Mouse (Mus musculus): ENCODE measurements around the gene Gpr88. TPM values are rescaled to one million over a fixed set of nuclear protein-coding genes. Genes with fewer than 3 reads are reported as not detected.
"Not testable (repeated sequence)": the region's sequence is repeated elsewhere in the genome, so short reads cannot be mapped to it uniquely, and the experiment has no call there.

Gene Gpr88
- total RNA-seq, 4 experiments from 2014 or later, result 0.45 to 1.7 (median 0.94) TPM

DNA sequence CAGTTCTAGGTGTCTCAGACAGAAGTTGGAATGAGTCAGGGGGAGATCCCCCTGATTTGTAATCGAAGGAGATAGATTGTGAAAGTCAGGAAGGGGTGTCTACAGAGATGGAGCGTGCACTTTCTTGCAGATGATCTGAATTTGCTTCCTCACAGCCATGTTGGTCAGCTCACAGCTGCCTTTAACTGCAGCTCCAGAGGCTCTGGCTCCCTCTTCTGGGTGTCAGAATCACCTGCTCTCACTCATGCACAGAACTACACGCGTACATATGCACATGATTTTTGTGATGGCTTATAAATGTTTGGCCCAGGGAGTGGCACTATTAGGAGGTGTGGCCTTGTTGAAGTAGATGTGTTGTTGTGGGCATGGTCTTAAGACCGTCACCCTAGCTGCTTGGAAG is 15.8 kb downstream of the Gpr88 start:
- no peak for DNase-seq

DNA sequence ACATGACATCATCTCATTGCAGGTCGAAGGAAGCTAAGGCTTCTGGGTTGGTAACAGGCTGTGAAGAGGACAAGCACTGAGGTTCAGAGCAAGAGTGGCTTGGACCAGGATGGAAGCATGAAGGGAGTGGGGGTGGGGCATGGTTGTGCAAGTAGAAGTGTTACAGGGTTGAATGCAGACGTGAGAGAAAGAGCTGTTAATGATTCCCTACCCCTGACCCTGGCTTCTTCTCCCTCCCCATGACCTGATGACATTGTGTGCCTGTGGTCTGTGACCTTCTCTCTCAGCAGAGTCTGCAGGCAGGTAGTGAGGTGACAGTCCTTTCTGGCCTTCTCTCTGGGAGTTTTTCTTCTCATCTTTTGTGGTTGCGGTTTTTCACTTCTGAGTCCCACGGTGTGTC is 16.4 kb downstream of the Gpr88 start:
- DNase-seq, result no peak

DNA sequence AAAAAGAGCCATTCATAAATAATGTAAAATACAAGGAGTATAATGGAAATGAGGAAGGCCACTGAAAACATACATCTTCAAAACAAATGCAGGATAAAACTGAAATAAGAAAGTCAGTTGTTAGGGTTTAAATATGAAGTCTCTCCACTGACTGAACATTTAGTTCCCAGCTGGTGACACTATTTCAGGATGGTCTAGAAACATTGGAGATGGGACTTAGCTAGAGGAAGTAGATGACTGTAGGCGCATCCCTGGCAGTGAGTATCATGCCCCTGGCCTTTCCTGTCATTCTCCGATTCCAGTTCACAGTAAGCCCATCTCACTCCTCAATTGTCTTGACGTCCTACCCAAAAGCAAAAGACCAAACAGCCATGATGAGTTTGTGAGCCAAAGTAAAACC is 19.8 kb downstream of the Gpr88 start:
- DNase-seq, result no peak

DNA sequence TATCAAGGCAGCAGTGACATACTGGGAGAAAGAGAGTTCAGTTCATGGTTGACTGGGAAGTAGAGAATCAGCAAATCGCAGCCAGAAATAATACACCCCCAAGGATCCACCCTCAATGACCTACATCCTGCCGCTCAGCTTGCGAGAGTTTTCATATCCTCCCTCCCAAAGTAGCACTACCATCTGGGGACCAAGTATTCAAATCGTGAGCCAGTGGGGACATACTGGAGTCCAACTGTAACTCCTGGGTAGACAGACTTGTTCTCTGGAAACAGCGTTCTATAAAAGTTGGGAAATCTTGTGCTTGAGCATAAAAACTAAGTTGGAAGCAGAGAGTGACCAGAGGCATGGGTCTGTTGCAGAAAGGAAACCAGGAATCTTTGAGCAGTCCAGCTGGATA is 20.5 kb downstream of the Gpr88 start:
- DNase-seq, result no peak

DNA sequence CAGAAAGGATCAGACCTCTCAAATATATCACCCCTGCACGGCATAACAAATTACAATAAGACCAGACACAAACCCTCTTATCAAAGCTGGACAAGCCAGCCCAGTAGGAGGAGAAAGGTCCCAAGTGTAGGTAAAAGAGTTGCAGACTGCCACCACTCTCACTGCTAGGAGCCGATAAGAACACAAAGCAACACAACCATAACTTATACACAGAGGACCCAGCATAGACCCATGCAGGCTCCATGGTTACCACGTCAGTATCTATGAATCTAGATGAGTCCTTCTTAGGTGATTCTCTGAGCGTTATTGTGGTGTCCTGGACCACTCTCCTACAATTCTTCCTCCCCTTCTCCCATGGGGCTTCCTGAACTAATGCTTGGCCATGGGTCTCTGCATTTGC is 24.0 kb downstream of the Gpr88 start:
- DNase-seq, result no peak

DNA sequence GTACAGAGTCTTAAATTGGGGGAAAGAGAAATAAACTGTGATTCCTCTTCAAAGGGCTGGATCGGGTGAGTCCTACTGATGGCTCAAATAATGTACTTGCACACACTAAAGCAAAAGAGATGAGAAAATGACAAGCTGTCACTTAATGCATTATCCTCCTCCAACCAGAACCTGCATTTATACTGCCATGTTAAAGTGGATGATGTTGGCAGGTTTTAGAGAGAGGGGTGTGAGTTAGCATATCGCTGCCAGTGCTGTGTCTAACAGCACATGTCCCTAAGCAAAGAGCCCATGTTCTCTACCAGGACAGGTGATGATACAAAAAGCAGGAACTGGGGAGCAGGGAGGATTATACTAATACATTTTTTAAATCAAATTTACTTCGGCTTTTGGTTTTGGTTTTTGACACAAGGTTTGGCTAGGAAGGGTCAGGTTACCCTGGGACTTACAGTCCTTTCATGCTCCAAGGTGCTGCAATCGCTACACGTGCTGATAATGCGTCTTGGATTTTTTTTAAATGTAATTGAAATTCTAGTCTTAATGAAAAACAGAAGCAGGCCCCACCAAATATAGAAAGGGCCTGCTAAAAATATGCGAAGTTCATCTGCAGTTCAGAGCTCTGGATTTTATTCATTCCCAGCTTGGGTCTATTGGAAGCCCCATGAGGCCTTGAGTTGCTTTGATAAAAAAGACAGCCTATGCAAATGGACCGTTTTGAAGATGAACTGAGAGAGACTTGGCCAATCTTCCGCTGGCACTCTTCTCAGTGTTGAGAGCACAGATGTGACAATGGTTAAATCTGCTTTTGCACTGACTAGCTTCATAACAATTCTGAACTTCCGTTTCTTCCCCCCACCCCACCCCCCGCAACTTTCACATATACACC is 24.7 kb downstream of the Gpr88 start:
- no peak for DNase-seq

DNA sequence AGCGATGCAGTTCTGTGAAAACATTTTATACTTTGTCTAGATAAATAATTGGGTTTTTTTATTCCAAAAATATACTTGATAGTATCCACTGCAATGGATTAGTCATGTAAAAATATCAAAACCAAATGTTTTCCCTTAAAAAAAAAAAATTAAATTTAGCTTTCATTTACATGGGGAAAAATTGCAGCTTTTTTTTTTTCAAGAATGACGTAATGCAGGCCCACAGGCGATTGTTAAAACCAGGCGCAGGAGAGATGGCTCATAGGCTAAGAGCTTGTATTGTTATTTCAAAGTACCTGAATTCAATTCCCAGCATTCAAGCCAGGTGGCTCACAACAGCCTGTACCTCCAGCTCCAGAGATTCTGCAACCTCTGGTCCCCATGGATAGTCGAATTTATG is 25.9 kb downstream of the Gpr88 start:
- no peak for DNase-seq

DNA sequence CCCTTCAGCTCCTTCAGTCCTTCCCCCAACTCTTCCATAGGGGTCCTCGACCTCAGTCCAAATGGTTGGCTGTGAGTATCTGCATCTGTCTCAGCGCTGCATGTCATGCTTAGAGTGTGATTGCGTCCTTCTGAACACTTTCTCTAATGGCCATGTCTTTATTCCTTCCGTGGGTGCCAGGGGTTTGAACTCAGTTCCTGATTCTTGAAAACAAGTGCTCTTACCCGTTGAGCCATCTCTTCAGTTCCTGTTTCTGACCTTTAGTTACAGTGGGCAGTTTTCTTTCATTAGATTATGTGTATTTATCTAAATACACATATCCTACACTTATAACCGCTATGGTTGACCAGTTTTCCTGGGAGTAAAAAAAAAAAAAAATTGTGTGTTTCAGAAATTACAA is 26.4 kb downstream of the Gpr88 start:
- no peak for DNase-seq

DNA sequence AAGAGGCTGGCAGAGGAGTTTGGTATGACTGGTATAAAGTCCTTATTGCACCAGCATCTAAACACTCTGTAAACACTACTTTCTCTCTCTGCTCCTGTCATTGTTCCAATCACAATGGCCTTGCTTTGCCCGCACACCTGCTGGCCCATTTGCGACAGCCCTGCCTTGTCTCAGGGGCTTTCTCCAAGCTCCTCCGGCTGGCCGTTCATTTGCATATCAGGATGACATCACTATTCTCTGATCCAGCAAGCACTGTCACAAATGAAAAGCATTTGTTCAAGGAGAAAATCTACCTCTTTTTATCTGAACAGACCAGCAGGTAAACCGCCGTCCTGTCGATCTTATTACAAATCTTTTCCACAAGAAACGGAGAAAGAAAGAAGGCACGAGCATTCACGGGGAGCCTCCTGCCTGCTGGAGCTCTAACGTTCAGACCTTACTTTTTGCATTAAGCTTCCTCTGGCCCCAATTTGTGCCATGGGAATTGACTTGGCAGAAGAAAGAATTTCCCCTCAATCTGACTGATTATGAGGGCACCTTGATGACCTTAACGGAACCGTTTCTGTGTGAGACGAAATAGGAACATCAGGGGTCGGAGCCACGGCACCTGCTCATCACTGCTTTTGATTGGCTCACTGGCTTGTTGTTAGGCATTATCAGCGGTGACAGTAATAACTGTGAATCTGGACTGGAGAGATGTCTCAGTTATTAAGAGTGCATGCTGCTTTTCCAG is 30.6 kb downstream of the Gpr88 start:
- DNase-seq, result no peak

DNA sequence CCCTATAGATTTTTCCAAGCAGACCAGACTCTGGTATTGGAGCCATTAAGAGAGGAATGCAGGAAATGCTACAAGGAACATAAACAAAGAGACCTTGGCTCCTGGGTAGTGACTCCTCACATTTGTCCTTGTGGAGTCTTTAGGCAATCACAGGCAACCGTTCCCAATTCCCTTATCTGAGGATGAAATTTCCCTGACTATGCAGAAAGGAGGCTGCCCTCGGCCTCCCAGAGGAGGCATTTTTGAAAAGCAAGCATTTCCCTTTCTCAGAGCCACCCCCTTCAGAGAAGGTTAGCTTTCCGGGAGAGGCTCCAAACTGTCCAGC is 31.7 kb downstream of the Gpr88 start:
- peak; percentile 55 for DNase-seq

DNA sequence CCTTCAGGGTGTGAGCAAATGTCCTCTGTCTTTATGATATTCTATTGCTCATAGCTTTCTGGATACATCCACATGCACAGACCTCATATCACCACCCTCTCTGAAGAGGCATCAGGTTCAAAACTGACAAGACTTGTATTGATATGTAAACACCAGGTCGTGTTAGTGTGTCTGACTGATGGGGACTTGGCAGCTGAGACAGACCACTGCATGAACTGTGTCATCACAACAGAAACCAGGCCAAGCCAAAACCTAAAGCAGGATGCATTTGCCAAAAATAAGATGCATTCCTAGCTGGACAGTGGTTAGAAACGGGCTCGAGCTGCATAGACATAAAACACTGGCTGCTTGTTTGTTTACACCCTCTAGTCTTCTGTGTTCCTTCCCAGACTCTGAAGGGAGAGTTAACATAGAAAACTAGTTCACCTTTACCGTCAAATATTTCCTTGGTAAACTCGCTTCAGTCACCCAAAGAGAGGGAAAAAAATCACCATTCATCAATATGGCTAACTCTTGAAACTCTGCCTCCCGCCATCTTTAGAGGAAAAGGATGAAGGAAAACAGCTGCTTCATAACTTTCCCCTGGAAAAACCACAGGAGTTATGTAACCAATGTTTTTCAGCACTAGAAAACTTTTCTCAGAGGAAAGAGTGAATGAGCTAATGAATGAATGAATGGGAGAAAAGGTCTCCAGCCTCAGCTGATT is 32.2 kb downstream of the Gpr88 start:
- DNase-seq, result no peak

DNA sequence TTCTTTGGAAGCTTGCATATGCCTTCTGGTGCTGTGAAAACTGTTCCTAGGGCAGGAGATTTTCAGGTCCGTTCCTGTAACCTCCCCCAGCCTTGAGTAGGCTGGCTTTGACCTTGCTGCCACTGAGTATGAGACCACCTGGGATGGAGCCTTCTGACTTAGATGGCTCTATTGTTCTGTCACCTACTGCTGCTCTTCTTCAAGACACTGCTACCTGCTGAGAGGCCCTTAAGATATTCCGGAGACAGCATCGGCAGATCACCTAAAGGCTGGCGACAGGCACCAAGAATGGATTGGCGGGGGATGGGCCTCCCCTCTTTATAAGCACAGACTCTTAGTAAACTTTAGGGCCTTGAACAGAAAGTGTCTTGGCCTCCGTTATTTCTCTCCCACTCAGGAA is 35.9 kb downstream of the Gpr88 start:
- DNase-seq, result not testable (repeated sequence)

DNA sequence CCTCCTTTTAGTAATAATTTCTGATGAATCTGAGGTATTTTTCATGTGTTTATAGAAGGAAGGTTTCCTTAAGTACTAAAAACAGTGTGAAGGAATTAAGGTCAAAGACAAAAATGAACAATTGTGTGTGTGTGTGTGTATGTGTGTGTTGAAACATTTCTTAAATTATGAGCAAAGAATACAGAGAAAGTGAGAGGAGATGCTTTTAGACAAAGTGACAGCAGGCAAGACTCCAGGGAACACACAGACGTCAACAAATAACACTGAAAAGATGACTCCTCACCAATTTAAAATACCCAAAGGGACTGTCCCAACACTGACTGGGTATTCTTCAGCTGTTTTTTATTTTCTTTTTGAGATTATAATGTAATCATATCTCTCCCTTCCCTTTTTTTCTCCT is 37.0 kb downstream of the Gpr88 start:
- DNase-seq, result no peak

DNA sequence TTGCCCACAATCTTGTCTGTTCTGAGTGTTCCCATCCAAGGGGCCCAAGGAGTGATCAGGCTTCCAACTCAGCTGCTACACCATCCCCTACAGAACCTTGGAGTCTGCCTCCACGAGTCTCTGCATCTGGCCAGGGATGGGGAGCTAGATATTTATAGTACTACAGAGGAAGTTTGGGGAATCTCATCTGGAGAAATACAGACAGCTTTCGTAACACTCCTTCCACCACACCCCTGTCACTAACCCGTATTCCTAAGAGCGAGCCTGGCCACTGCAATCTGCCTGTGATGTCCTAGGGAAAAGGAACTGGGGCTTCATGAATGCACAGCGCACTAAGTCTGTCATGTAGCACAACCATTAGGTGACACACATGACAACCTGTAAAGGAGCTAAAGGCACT is 41.7 kb downstream of the Gpr88 start:
- no peak for DNase-seq

DNA sequence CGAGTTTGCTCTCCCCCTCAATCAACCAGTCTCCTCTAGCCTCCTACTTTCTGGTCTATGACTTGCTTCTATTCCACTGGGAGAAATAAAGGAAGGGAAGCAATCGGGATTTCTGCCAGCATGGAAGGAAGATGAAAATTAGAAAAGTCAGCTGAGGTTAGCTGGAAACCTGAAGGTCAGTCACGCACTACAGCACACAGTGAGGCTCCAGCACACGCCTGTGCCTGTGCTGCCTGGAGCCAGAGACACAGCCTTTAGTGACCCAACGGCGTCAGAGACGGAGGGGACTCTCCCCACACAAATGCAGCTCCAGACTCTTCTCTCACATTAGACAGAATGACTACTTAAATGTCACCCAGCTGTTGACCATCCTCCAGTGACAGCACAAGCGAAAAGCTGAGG is 42.6 kb downstream of the Gpr88 start:
- DNase-seq, result no peak

DNA sequence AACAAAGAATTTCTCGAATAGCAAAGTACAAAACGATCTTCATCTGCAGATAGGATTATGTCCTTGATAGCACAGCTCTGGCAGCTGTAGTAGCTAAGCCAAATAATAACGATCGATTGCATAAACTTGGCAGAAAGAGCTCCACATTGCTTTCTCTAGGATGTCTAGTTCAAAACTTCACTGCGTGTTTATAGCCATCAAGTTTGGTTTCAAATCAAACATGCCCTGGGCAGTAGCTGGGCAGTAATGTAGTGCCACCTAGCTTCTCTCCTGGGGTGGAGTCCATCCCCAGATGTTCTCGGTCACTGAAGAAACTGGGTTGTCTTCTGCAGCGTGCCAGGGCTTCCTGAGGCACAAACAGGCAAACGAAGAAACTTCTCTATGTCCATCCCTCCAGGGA is 44.1 kb downstream of the Gpr88 start:
- no peak for DNase-seq

DNA sequence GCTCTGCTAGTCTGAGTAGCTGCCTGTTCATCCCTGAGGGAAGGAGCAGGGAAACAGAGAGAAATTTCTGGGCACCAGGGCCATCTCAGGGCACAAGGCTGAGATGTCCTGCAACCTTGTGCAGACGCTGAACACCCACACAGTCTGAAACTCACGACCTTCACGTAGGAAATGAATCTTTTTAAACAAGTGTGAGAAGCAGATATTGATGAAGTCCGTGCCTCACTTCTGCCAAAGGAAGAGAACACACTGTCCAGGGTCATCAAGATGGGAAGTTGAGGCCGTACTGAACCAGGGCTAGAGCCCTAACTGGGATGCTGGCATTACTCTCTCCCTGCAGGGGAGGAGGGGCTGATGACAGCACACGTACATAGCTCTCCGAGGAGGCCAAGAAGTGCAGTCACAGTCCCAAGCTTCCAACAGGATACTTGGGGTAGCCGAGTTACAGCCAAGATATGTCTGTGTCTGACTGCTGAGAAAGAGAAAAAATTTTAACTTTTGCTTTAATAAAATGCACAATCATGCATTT is 46.9 kb downstream of the Gpr88 start:
- no peak for DNase-seq

DNA sequence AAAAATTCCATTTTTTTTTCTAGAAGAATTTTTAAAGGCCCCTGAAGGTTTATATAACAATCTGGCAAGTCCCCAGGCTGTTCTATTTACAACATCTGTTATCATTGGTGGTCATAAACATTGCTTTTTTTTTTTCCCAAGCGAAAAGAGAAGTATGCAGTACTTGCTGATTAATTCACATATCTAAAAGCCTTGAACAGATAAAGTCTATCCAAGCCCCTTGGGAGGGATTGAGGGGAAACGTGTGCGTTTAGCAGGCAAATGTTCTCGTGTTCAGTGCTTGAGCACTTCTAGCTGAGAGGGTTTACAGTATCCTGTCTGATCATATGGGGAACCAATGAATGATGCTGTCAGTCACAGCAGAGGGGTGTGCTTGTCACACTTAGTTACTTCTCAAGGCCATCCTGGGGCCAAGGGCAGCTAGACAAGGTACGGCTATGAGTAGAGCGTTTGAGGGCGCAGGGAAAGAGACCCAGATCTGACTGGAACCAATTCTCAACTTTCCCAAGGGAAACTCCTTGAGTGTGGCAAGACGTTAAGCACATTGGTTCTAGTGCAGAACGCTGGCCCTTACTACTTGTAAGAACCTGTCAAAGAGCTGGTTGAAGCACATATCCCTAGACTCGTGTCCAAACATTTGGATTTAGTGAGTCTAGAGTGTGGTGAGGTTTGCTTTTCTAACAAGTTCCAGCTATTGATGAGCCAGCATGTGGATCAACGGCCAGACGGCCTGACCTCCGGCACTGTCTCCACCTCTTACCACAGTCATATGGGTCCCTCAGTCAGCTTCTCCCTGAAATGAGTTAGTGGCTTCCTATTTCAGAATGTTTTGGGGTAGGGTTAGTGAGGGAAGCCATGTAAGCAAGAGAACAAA is 47.7 kb downstream of the Gpr88 start:
- DNase-seq, result no peak

DNA sequence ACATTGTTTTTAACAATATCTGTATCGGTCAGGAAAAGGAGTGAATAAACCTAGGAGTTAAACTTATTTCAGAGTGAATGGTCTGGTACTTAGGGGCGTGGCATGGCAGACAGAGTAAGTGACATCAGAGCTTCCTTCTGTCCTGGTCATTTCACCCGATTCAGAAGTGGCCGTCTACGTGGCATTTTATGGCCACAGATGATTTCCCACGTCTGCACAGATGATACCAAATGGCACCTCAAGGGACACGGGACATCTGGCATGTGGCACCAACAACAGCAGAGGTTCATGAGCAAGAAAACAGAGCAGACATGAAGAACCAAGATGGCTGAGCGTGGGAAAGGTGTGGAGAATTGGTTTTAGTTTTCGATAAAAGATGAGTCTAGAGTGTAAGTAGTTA is 48.7 kb downstream of the Gpr88 start:
- no peak for DNase-seq

DNA sequence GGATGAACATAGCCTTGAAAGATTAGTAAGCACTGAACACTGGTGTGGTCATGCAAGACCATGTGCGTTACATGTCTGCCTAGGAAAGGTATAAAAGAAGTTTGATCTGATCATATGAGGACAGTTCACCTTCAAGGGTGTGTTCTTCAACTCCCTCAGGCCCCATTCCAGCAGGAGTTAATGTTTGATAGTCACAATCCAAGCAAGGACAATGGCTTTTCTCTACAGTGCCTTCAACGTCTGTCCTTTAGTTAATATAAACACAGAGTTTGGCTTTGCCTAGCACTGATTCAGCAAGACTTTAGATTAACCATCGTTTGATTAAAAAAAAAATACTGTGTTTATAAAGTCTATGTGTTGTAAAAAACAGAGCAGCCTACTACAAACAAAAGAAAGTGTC is 49.4 kb downstream of the Gpr88 start:
- DNase-seq, result no peak

DNA sequence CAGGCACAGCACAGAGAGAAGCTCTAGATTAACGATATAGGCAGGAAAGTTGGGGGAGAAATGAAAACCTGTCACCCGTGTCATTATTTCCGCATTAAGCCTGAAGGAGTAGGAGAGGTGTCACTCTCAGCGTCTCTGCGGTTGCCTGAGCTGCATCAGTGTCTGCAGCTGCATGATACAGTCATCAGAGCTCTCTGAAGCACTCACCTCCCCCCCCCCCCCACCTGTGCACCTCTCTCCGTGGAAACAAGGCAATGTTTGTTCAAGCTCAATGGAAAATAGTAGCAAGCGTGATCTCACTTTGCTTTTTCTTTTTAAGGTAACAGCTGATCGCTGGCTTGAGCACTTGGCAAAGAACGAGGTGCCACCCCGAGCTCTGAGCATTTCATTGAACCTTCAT is 53.2 kb downstream of the Gpr88 start:
- DNase-seq, result no peak

All from adrenal gland, adult 8-10 months (tissue).